Mouse (Mus musculus): ENCODE measurements around the gene Tmem229a.

DNA sequence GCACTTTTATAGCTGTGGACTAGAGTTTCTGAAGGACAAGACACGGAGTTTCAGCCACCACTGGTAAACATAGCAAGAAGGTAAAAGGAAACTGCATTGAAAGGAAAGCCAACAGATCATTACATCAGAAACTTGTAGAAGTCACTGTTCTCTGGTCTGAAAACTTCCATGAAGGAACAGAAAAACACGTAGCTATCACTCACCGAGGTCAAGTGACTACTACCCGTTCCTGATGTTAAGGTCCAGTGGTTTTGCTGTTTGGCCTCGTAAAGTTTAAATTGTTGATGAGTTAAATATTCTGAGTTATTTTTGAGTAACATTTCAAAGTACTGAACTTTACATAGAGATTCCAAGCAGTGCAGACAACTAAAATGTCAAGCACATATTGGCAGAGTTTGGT, 2.0 kb downstream of the Tmem229a start:
- TF ChIP-seq MAX (IDR thresholded peaks at IDR 0.05; ENCODE audit: low read length) (no peak), CTCF (IDR thresholded peaks at IDR 0.05 in 2 of 3, conservative IDR thresholded peaks at IDR 0.05 in 1 of 3; ENCODE audit: control insufficient read depth in 1 of 3, insufficient read depth in 1 of 3, low read depth in 2 of 3, low read length in 3 of 3, poor library complexity in 1 of 3, severe bottlenecking in 1 of 3) (no peak), RCOR1 (IDR thresholded peaks at IDR 0.05; ENCODE audit: low read depth, low read length) (no peak), MEF2A (IDR thresholded peaks at IDR 0.05; ENCODE audit: extremely low read depth, insufficient replicate concordance, low read depth, low read length, poor library complexity, severe bottlenecking) (no peak), POLR2AphosphoS5 (IDR thresholded peaks at IDR 0.05; ENCODE audit: borderline replicate concordance, low read depth, low read length) (no peak), GABPA (IDR thresholded peaks at IDR 0.05; ENCODE audit: low read depth, low read length) (no peak), SMC3 (IDR thresholded peaks at IDR 0.05; ENCODE audit: low read depth, low read length) (no peak), SIN3A (IDR thresholded peaks at IDR 0.05; ENCODE audit: low read length) (no peak), POLR2A (IDR thresholded peaks at IDR 0.05; ENCODE audit: control insufficient read depth in 1 of 2, insufficient read depth in 1 of 2, low read depth in 1 of 2, low read length in 2 of 2, poor library complexity in 1 of 2) (no peak)

Data from MEL (cell line).